Mouse (Mus musculus): ENCODE results near the gene Cfap36. TPM values are rescaled to one million over a fixed set of nuclear protein-coding genes. Genes with fewer than 3 reads are reported as not detected.

Gene Cfap36
- total RNA-seq, 2 experiments from 2014 or later: 20.2 to 34.3 TPM

GRCm38 (mm10) chr11:29203653-29204052 lies 43.6 kb downstream of the Cfap36 start:
- ATAC-seq (replicated peaks; ENCODE audit: low FRiP score, low TSS enrichment, poor library complexity, severe bottlenecking): 0 out of 2 replicates have a peak, but pooled peaks have one; percentile 47

GRCm38 (mm10) chr11:29188981-29189380 lies 58.2 kb downstream of the Cfap36 start:
- ATAC-seq (replicated peaks; ENCODE audit: low FRiP score, low TSS enrichment, poor library complexity, severe bottlenecking): no peak

GRCm38 (mm10) chr11:29181751-29182150 lies 65.5 kb downstream of the Cfap36 start:
- ATAC-seq (replicated peaks; ENCODE audit: low FRiP score, low TSS enrichment, poor library complexity, severe bottlenecking): no peak

- no peak for ATAC-seq (replicated peaks; ENCODE audit: low FRiP score, low TSS enrichment, poor library complexity, severe bottlenecking)
These were observed 66.6 kb downstream of the Cfap36 start for GRCm38 (mm10) chr11:29180657-29181056.

- ATAC-seq (replicated peaks; ENCODE audit: low FRiP score, low TSS enrichment, poor library complexity, severe bottlenecking): no peak
These were observed 67.9 kb downstream of the Cfap36 start for GRCm38 (mm10) chr11:29179319-29179718.

GRCm38 (mm10) chr11:29173706-29174436 lies 73.3 kb downstream of the Cfap36 start:
- no peak for ATAC-seq (replicated peaks; ENCODE audit: low FRiP score, low TSS enrichment, poor library complexity, severe bottlenecking)

GRCm38 (mm10) chr11:29173125-29173631 lies 74.0 kb downstream of the Cfap36 start:
- ATAC-seq (replicated peaks; ENCODE audit: low FRiP score, low TSS enrichment, poor library complexity, severe bottlenecking): peak; percentile 77

- ATAC-seq (replicated peaks; ENCODE audit: low FRiP score, low TSS enrichment, poor library complexity, severe bottlenecking): peak; percentile 93
These were observed 74.6 kb downstream of the Cfap36 start, which contains the start of gene Ppp4r3b for GRCm38 (mm10) chr11:29172563-29173124. Gene Ppp4r3b (plus strand): TSS chr11:29172890.

GRCm38 (mm10) chr11:29171959-29172391 lies 75.2 kb downstream of the Cfap36 start:
- ATAC-seq (replicated peaks; ENCODE audit: low FRiP score, low TSS enrichment, poor library complexity, severe bottlenecking): peak; percentile 37

Other genes with a start within 250 kb of the Cfap36 start
- 60.9 and 74.3 TPM in 2 replicates for gene Pnpt1, start 116.7 kb downstream of the Cfap36 start, total RNA-seq (2014; fragmentation: Nextera tagmentation)
- gene Pnpt1, start 116.7 kb downstream of the Cfap36 start, total RNA-seq (2017): 99.4 and 111 TPM in 2 replicates
- 86.7 and 90.1 TPM in 2 replicates for gene Ppp4r3b, start 74.5 kb downstream of the Cfap36 start, total RNA-seq (2014; fragmentation: Nextera tagmentation)
- 191 and 209 TPM in 2 replicates for gene Ppp4r3b, start 74.5 kb downstream of the Cfap36 start, total RNA-seq (2017)
- gene Ccdc88a, start 126.2 kb upstream of the Cfap36 start, total RNA-seq (2014; fragmentation: Nextera tagmentation): 24.7 and 30.4 TPM in 2 replicates
- gene Ccdc88a, start 126.2 kb upstream of the Cfap36 start, total RNA-seq (2017): 49.5 and 53.0 TPM in 2 replicates

Data from megakaryocyte-erythroid progenitor cell, adult 5-6 weeks (primary cell).